Mouse (Mus musculus) kidney, embryonic 14.5 days (tissue): ENCODE results near the gene Hist1h3e. TPM values are rescaled to one million over a fixed set of nuclear protein-coding genes. Genes with fewer than 3 reads are reported as not detected.
"Not testable (repeated sequence)": the region's sequence is repeated elsewhere in the genome, so short reads cannot be mapped to it uniquely, and the experiment has no call there.

Source experiments
- ATAC-seq: fragments of 200-750 bp; cut with Nextera tagmentation; 2 replicates; pipeline ENCODE4 v1.8.0; 2017; ENCODE audit warnings: moderate number of reproducible peaks, mild to moderate bottlenecking, moderate TSS enrichment, moderate library complexity; ENCODE audit not compliant: low FRiP score, low TSS enrichment
- H3K27ac ChIP-seq: fragments of 300-500 bp; sonication (generic); 2 replicates; pipeline ENCODE4 v1.5.1; 2014; ENCODE audit warnings: low read depth, mild to moderate bottlenecking, low read length, moderate library complexity, mixed read lengths
- H3K27me3 ChIP-seq: fragments of 300-500 bp; sonication (generic); 2 replicates; pipeline ENCODE4 v1.6.1; 2014; ENCODE audit warnings: mild to moderate bottlenecking, low read length; ENCODE audit not compliant: control insufficient read depth, insufficient read depth
- H3K36me3 ChIP-seq: fragments of 300-500 bp; sonication (generic); 2 replicates; pipeline ENCODE4 v1.6.1; 2014; ENCODE audit warnings: low read length, mixed read lengths; ENCODE audit not compliant: control insufficient read depth, insufficient read depth
- H3K4me1 ChIP-seq: fragments of 300-500 bp; sonication (generic); 2 replicates; pipeline ENCODE4 v1.6.1; 2014; ENCODE audit warnings: low read length, mixed read lengths; ENCODE audit not compliant: control insufficient read depth, insufficient read depth
- H3K4me2 ChIP-seq: fragments of 300-500 bp; sonication (generic); replicated peaks from 2 replicates; pipeline ENCODE4 v1.6.1; 2014; ENCODE audit warnings: low read depth, mild to moderate bottlenecking, low read length
- H3K4me3 ChIP-seq: fragments of 300-500 bp; sonication (generic); 2 replicates; pipeline ENCODE4 v1.5.1; 2014; ENCODE audit warnings: mild to moderate bottlenecking, low read length
- H3K9ac ChIP-seq: fragments of 300-500 bp; sonication (generic); 2 replicates; pipeline ENCODE4 v1.6.1; 2014; ENCODE audit warnings: low read depth, mild to moderate bottlenecking, low read length, moderate library complexity
- H3K9me3 ChIP-seq: fragments of 300-500 bp; sonication (generic); 2 replicates; pipeline ENCODE4 v1.6.1; 2016; ENCODE audit warnings: low read length; ENCODE audit not compliant: control insufficient read depth
- WGBS: fragments of 180-500 bp; shearing (Covaris S2); extraction: QIAGEN DNeasy Blood & Tissue Kit; methylation state at CpG from one replicate; pipeline ENCODE4 v1.1.7; 2014; 5-methylcytosine and 5-hydroxymethylcytosine counted together
- polyA plus RNA-seq: library from polyadenylated mRNA; unstranded; fragments of >200 nt; fragmentation: Nextera tagmentation; extraction: Ambion mirVana; gene quantifications from 2 replicates; pipeline ENCODE4 v1.2.1, GENCODE M21; 2014

Hist1h3e gene
- polyA plus RNA-seq, 1 experiment from 2014 or later = 11.4 TPM

GRCm38 (mm10) chr13:23555839-23556416 is 6.2 kb downstream of the Hist1h3e start:
- Histone ChIP-seq H3K4me2 (peak overlapping the region; percentile 94), H3K27me3 (no peaks in the 10 kb centered on the region), H3K4me1 (peaks cover 11% of the 10 kb centered on the region; the same call in 1 of the 2 replicates), H3K9ac (peak overlapping the region; percentile 96), H3K9me3 (no peaks in the 10 kb centered on the region), H3K36me3 (no peaks in the 10 kb centered on the region), H3K27ac (peak overlapping the region; percentile 100), H3K4me3 (peak overlapping the region; percentile 68)
- WGBS = under 1% methylated on average over 18 of the region's 18 CpGs
- ATAC-seq = peak; percentile 83

DNA sequence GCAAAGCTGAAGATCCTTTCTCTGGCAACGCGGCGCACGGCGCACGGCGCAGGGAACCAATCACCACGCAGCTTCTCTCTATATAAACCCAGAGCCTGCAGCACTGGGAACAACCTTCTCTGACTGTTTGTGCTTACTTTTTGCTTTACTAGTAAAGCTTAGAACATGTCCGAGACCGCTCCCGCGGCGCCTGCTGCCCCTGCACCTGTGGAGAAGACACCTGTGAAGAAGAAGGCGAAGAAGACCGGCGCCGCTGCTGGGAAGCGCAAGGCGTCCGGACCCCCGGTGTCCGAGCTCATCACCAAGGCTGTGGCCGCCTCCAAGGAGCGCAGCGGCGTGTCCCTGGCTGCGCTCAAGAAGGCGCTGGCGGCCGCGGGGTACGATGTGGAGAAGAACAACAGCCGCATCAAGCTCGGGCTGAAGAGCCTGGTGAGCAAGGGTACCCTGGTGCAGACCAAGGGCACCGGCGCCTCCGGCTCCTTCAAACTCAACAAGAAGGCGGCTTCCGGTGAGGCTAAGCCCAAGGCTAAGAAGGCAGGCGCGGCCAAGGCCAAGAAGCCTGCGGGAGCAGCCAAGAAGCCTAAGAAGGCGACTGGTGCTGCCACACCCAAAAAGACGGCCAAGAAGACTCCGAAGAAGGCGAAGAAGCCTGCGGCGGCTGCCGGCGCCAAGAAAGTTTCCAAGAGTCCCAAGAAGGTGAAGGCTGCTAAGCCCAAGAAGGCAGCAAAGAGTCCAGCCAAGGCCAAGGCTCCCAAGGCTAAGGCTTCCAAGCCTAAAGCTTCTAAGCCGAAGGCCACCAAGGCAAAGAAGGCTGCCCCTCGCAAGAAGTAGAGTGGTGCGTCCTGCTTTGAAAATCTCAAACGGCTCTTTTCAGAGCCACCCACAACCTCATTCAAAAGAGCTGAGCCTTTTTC is 7.0 kb downstream of the Hist1h3e start:
- peak; percentile 94 for ATAC-seq

GRCm38 (mm10) chr13:23554393-23554792 is 7.8 kb downstream of the Hist1h3e start:
- Histone ChIP-seq H3K9ac (peak overlapping the region; percentile 96), H3K4me3 (peak overlapping the region; percentile 68; the same call in 1 of the 2 replicates), H3K27me3 (no peaks in the 10 kb centered on the region), H3K9me3 (no peaks in the 10 kb centered on the region), H3K36me3 (no peaks in the 10 kb centered on the region), H3K27ac (peak overlapping the region; percentile 100), H3K4me1 (peaks cover 13% of the 10 kb centered on the region; the same call in 1 of the 2 replicates), H3K4me2 (peak overlapping the region; percentile 94)
- no peak for ATAC-seq
- WGBS = 25% methylated on average over 9 of the region's 9 CpGs

More for the DNA sequence above, 7.0 kb downstream of the Hist1h3e start:
- peak overlapping the region; percentile 100 for H3K27ac ChIP-seq
- no peaks in the 10 kb centered on the region for H3K36me3 ChIP-seq
- no peaks in the 10 kb centered on the region for H3K27me3 ChIP-seq
- peak overlapping the region; percentile 94 for H3K4me2 ChIP-seq
- H3K9ac ChIP-seq = peak overlapping the region; percentile 96
- no peaks in the 10 kb centered on the region for H3K9me3 ChIP-seq
- peak overlapping the region; percentile 68 for H3K4me3 ChIP-seq
- WGBS = under 1% methylated on average over 54 of the region's 54 CpGs
- peaks cover 13% of the 10 kb centered on the region; the same call in 1 of the 2 replicates for H3K4me1 ChIP-seq

- no peaks in the 10 kb centered on the region for H3K9me3 ChIP-seq
- peaks cover 13% of the 10 kb centered on the region; the same call in 1 of the 2 replicates for H3K4me1 ChIP-seq
- H3K9ac ChIP-seq = peak within 1 kb of the TSS; percentile 55; the same call in 1 of the 2 replicates
- H3K4me2 ChIP-seq = peak within 1 kb of the TSS; percentile 55
- no peak for ATAC-seq
- H3K27ac ChIP-seq = peak within 1 kb of the TSS; percentile 100
- no peak within 1 kb of the TSS for H3K4me3 ChIP-seq
- no peaks in the 10 kb centered on the region for H3K36me3 ChIP-seq
- H3K27me3 ChIP-seq = no peaks in the 10 kb centered on the region
Measured at GRCm38 (mm10) chr13:23552962-23553361, 9.2 kb downstream of the Hist1h3e start, which contains the start of gene Hist1h1d. TSS of gene Hist1h1d (plus strand) at chr13:23553262.

GRCm38 (mm10) chr13:23551931-23552914 is 9.9 kb downstream of the Hist1h3e start:
- Histone ChIP-seq H3K4me3 (peak overlapping the region; percentile 42), H3K36me3 (no peaks in the 10 kb centered on the region), H3K9me3 (no peaks in the 10 kb centered on the region), H3K27ac (peak overlapping the region; percentile 90), H3K4me2 (peak overlapping the region; percentile 55), H3K9ac (peak overlapping the region; percentile 55; the same call in 1 of the 2 replicates), H3K4me1 (peaks cover 13% of the 10 kb centered on the region; the same call in 1 of the 2 replicates), H3K27me3 (no peaks in the 10 kb centered on the region)
- 54% methylated on average over 8 of the region's 8 CpGs for WGBS
- no peak for ATAC-seq

- peak within 1 kb of the TSS; percentile 90 for H3K27ac ChIP-seq
- peak within 1 kb of the TSS; percentile 42 for H3K4me3 ChIP-seq
- not testable (repeated sequence) for H3K9me3 ChIP-seq, H3K4me1 ChIP-seq, H3K36me3 ChIP-seq, H3K27me3 ChIP-seq
- WGBS = under 1% methylated on average over 45 of the region's 47 CpGs
- H3K4me2 ChIP-seq = peak within 1 kb of the TSS; percentile 55
- H3K9ac ChIP-seq = peak within 1 kb of the TSS; percentile 55
- ATAC-seq = peak; percentile 88
Measured at GRCm38 (mm10) chr13:23551146-23551834, 10.9 kb downstream of the Hist1h3e start, which contains the start of gene Hist1h4f. TSS of gene Hist1h4f (minus strand) at chr13:23551648.

DNA sequence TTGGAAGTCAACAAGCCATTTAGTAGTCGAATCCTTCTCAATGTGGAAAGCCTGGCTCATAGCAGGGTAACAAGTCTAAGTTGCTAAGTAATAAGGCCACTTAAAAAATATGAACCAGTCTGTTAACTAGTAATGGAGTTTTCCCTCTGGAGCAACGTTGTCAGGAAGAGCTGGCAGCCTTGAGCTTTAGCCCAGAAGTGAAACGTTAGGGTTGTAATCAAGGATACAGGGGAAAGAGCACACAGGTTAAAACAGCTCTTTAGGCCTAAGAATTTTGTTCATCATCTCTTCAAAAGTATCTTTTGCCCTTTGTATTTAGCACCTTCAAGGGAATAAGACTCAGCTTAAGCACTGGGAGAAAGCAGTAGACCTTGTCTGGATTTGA is 11.4 kb downstream of the Hist1h3e start:
- peak overlapping the region; percentile 42 for H3K4me3 ChIP-seq
- peak overlapping the region; percentile 90 for H3K27ac ChIP-seq
- H3K4me1 ChIP-seq = peaks cover 9% of the 10 kb centered on the region; the same call in 1 of the 2 replicates
- no peaks in the 10 kb centered on the region for H3K9me3 ChIP-seq
- H3K4me2 ChIP-seq = peak overlapping the region; percentile 55
- H3K27me3 ChIP-seq = no peaks in the 10 kb centered on the region
- no peak for ATAC-seq
- 2% methylated on average over 3 of the region's 3 CpGs for WGBS
- no peaks in the 10 kb centered on the region for H3K36me3 ChIP-seq
- peak overlapping the region; percentile 55 for H3K9ac ChIP-seq

DNA sequence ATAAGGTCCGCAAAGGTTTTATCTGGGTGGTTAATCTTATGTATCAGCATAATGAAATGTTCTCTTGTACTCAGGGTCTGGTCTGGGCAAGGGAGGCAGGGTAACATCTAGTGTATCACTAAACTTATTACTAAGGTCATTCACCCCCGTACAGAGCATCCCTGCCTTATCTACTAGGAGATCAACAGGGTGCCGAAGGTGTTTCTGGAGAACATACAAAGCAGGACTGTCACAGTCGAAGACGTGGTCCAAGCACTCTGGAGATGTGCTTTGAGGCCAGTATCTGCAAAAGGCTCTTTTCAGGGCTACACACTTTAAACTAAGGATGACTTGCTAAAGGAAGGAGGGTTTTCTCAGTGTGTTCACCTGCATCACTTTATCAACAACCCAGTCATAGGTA is 15.5 kb downstream of the Hist1h3e start:
- H3K9me3 ChIP-seq = no peaks in the 10 kb centered on the region
- H3K36me3 ChIP-seq = no peaks in the 10 kb centered on the region
- no peak overlapping the region for H3K4me3 ChIP-seq
- WGBS = 71% methylated on average over 5 of the region's 5 CpGs
- H3K27ac ChIP-seq = peak overlapping the region; percentile 32; the same call in 1 of the 2 replicates
- no peak for ATAC-seq
- peaks cover 2% of the 10 kb centered on the region; the same call in 1 of the 2 replicates for H3K4me1 ChIP-seq
- H3K4me2 ChIP-seq = no peak overlapping the region
- no peak overlapping the region for H3K9ac ChIP-seq
- H3K27me3 ChIP-seq = no peaks in the 10 kb centered on the region
